Mouse (Mus musculus) cerebellum, postnatal 14 days (tissue): Measurements from ENCODE around the gene Wdr81.
"Not testable (repeated sequence)": the region's sequence is repeated elsewhere in the genome, so short reads cannot be mapped to it uniquely, and the experiment has no call there.

ENCODE experiments used
- DNase-seq, 2 experiments: peaks; one replicate each; pipeline ENCODE4 v3.0.0; 2021; ENCODE audit warnings: mixed read lengths in 2 of 2

Wdr81 gene

DNA sequence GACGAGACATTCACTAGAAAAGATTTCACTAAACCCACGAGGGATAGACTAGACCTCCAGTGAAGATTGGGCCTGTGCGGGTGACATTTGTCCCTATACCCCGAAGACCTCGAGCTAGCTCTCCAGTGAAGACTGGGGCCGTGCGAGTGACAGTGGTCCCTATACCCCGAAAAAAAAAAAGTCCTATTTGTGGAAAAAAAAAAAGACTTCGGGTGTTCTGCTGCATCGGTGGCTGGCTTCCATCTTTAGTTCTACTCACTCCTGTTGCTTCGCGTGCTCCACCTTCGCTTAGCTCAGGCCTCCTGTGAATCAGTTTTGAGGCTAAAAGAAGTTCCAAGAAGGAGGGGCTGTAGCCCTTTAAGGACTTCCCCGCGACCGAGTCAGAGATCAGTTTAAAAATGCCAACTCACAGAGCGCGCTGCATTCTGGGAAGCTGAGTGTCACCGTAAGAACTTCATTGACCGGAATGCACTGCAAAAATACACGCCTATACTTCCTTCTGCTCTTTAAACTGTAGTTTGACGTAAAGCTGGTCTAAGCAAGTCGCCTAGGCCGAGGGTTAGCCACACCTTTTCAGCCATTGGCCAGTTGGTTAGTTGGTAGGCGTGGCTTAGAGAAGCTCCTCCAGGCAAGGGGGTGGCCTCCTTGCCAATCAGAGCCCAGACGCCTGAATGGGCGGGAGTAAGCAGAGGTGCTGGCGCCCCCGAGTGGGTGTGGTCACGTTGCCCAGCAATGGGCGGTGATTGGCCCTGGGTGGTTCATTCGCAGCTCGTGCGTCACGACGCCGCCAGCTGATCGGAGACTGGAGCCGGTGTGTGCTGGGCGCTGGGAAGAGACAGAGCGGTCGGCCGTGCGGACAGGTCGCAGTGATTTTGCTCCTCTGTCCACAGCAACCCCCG is 6.6 kb upstream of the Wdr81 start, which contains the start of gene Tlcd2:
Gene Tlcd2 (plus strand): TSS at position 872 of the 899 bp plus-strand sequence.
- DNase-seq, result peak; percentile 99

- peak; percentile 92 to 93 for DNase-seq
Measured at GRCm38 (mm10) chr11:75460103-75460843, 5.8 kb upstream of the Wdr81 start.

DNA sequence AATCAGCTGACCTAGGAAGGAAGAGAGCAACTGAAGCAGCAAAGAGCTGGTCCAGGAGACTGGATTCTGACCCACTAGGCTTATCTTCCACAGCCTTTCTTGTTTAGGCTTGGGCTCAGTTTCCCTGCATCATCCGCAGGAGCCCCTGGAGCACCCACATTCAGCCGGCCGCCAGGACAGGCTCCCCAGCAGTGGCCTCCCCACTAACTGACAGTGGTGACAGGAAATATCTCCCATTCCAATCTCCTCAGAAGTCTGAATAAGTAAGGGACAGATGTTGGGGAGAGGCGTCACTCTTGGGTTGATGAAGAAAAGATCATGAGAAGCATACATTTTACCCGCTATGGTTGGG is 5.2 kb upstream of the Wdr81 start:
- DNase-seq, result no peak

DNA sequence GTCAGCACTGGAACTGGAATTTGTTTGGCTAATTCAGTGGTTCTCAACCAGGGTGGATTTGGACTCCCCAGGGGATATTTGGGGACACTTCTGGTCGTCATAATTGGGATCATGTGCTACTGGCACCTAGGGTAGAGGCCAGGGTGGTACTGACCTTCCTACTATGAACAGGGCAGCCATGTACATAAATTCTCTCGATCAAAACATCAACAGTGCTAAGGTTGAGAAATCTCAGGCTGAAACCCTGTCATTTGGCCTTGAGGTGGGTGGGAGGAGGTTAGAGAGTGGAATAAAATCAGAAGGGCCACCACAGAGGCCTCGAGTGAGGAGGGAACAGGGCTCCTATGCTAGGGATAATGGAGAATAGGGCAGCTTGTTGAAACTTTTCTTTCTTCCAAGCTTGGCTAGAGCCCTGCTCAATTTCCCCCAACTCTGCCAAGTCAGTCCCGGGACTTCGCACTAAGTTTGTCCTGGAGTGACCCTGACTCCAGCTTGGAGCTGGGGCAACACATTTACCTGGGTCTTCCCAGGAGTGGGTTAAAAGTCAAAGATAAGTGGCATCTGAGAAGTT is 4.7 kb upstream of the Wdr81 start:
- DNase-seq, result no peak

DNA sequence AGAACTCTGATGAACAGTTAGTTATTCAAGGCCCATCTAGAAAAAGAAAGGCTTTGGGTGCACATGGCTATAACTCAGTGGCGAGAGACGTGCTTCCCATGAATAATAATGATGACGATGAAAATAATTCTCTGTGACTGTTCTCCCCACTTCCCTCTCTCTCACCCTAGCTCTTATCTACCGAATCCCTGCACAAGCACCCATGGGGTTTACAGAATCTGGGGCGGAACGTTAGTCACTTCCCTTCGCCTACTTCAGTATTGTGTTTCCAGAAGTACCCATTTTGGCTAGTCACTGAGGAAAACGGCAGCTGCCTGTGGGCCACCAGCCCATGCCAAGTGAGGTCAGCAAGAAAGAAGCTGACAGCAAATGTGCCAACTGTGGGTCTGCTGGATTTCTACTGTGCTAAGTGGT is 4.1 kb upstream of the Wdr81 start:
- DNase-seq, result no peak

DNA sequence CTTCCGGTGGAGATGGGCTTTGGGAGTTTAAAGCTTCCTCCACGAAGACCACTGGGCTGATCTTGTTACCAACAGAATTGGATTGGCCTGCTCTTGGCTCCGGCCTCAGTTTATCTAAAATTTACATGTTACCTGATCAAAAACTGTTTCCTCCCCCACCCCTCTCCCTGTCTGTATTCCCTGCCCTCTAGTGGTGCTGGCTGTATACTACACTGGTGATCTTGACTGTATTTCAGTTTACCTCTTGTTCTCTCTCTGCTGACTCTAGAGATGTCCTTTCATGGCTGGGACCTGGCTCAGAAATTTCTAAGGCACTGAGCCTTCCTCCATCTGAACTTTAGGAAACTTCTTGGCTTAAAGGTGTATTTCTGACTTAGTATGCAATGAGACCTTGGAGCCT is 3.7 kb upstream of the Wdr81 start:
- peak; percentile 51 to 69 for DNase-seq

DNA sequence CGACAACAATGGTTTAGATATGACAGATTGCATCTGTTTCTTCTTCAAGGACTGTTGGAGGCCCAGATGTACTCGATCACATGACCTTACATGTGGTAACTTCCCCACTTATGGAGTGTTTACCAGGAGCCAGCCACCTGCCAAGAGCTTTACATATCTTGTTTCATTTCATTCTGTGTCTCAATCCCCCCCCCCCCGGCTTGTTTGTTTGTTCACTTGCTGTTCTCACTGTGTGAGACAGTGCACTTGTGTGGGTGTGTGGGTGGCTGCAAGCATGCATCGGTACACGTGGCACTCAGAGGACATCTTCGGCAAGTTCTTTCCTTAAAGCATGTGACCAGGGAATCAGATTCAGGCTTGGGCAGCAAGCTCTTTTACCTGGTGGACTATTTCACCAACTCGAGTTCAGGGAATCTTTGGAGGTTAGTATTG is 1.9 kb upstream of the Wdr81 start:
- DNase-seq, result no peak

DNA sequence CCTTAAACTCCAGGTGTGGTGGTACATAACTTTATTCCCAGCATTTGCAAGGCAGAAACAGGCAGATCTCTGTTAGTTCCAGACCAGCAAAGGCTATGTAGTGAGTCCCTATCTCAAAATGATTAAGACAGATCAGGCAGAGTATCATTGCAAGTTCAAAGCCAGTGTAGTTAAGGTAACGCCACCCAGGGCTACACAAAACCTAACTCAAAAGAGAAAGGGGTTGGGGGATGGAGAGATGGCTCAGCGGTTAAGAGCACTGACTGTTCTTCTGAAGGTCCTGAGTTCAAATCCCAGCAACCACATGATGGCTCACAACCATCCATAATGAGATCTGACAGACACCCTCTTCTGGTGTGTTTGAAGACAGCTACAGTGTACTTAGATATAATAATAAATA is 1.5 kb upstream of the Wdr81 start:
- not testable (repeated sequence) for DNase-seq

DNA sequence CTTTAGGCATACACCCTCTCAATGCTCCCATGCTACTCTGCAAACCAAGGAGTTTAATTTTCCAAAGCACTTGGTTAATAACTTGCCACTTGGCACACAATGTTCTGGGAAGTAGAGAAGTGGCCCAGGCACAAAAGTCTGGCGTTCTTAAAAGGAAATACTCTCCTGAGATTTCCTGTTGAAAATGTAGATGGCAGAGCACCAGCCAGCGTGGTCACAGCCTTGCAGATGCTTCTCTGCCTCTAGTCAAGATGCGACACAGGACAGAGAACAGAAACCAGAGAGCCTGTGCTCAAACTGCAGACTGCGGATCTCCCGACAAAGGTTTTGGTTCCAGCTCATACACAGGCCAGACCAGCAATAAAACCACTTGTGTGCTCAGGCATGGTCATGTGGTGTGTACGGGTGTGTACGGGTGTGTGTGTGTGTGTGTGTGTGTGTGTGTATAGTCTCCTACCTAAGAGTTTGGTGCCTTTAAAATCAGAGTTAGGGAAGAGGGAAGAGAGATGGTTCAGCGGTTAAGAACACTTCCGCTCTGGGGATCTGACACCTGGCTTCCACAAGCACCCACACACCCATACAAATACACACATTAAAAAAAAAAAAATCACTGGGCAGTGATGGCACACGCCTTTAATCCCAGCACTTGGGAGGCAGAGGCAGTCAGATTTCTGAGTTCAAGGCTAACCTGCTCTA is 672 bp upstream of the Wdr81 start:
- DNase-seq, result no peak

GRCm38 (mm10) chr11:75452812-75453557 is 1.5 kb downstream of the Wdr81 start:
- DNase-seq, result no peak

GRCm38 (mm10) chr11:75452081-75452480 is 2.4 kb downstream of the Wdr81 start:
- no peak for DNase-seq

DNA sequence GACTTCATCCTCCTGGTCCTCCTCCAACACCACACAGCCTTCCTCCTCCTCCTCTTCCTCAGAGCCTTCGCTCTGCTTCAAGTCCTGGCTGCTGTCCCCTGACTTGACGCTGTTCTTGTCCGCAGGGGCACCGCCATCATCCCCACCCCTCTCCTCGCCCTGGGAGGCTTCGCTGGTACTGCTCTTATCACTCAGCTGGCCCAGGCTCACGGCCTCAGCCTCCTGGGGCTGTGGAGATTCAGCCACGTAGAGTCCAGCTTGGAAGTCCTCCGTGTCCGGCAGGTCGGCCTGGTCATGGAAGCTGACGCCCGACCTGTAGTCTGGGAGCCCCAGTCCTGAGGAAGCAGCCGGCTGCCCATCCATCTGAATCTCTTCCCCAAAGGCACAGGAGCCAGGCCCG is 3.6 kb downstream of the Wdr81 start:
- DNase-seq, result no peak

GRCm38 (mm10) chr11:75450304-75450908 is 4.1 kb downstream of the Wdr81 start:
- DNase-seq, result no peak

DNA sequence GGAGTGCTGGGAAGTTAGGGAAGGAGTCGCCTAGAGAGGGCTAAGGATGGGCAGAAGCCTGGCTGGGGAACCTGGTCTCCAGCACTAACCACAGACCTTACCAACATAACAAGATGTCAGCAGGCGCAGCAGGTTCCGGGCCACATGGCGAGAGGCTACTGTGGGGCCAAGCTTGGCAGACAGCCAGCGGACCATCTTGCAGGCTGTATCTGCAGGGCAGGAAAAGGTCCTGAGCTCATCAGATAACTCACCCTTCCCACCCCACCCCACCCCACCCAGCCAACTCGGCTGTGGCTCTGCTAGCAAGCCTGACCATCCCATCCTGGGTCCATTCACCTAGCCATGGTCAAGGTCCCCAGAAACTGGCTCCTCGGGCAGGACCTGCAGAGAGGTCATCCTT is 4.8 kb downstream of the Wdr81 start:
- peak; percentile 52 to 61 for DNase-seq

GRCm38 (mm10) chr11:75448575-75448974 is 5.9 kb downstream of the Wdr81 start:
- DNase-seq, result no peak

- DNase-seq, result no peak
Measured at GRCm38 (mm10) chr11:75443711-75444110, 10.8 kb downstream of the Wdr81 start.

DNA sequence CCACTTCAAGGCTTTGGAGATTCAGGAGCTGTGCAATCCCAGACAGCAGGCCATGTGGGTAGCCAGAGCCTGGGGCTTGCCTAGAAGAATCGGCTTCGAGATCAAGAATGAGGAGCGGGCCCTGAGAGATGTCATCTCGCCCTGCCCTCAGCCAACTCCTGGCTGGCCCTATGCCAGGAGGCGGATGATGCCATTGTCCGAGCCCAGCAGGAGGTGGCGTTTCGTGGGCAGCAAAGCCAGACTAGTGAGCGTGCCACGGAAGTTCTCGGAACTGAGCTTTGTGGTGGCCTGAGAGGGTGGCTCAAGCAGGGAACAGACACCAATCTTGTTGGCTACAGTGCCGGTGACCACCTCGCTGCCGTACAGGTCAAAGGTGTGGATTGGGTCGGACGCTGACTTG is 12.9 kb downstream of the Wdr81 start:
- DNase-seq, result peak; percentile 42 to 59

GRCm38 (mm10) chr11:75441034-75441433 is 13.5 kb downstream of the Wdr81 start:
- DNase-seq, result no peak

DNA sequence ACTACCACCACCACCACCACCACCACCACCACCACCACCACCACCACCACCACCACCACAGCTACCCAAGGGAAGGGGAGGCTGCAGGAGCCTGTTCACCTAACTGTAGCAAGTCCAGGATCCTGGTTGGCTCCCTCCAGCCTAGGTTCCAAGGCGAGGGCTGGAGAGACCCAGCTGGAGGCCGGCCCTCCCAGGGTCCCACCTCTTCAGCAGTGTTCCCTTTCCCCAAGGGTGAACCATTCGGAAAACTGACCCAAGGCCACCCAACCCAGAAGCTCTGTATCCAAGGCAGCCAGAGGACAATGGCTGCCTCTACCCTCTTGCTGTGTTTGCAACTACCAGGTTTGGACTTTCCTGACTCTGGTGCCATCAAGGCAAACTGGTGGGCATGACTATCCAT is 14.6 kb downstream of the Wdr81 start:
- no peak for DNase-seq

DNA sequence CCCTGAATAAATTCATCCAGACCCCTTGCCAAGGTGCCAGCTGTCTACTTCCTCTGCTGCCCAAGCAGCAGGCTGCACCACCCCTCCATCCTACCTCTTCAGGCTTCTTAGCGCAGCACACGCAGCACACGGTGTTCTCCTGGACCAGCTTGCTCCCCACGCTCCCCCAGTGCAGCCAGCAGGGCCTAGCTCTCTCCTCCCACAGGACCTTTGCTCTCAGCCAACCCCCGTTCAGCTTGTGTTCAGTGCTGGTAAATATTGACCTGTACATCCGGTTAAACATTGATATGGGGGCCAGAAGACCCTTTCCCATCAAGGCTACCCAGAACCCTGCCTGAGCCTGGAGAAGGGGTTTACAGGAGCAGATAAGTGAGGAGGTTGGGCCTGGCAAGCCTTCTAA is 15.2 kb downstream of the Wdr81 start, which contains the start of gene Serpinf2:
Gene Serpinf2 (minus strand): TSS at position 229 of the 400 bp plus-strand sequence.
- DNase-seq, result peak in 1 of 2 experiments; percentile 24

DNA sequence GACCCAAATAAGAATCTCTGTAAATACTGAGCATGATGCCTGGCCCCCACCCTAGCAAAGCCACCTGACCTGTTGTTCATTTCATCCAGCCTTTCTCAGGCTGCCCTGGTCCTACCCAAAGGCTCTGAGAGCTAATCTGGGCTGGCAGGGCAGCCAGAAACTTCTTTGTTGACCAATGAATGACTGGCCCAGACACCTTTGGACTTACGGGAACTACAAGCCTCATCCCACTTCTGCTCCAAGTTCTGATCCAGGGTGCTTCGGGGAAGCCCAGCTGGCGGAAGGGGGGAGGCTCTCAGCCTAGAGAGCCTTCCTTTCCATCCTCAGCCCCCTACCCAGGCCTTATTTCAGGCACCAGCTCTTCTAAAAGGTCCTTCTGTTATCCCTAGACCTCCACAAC is 15.7 kb downstream of the Wdr81 start:
- DNase-seq, result no peak

DNA sequence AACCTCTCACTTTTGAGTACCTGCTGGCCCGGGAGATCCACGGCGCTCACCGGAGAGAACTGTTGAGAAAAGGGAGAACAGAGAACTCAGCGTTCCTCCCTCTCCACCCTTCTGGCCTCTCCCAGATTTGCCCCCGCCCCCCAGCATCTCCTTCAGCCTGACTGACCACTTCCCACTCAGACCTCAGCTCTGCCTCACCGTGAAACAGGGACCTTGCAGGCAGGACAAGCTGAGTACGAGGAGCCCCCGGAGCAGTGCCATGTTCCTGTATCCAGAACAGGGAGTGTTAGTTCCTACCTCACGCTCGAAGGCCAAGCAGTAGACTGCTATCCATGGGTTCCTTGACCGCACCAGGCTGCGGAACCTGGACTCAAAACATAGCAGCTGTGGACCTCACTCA is 16.3 kb downstream of the Wdr81 start:
- no peak for DNase-seq
